Mouse (Mus musculus): ENCODE data around the gene Pygm. TPM values are rescaled to one million over a fixed set of nuclear protein-coding genes. Genes with fewer than 3 reads are reported as not detected.

Pygm gene
- polyA plus RNA-seq, 1 experiment from 2014 or later = 6.0 TPM

GRCm38 (mm10) chr19:6418233-6418879, 34.2 kb downstream of the Pygm start, which contains the start of gene Nrxn2:
Nrxn2 (plus strand) TSS chr19:6418731.
- ATAC-seq (ENCODE audit: insufficient number of reproducible peaks, insufficient read depth, low FRiP score, low TSS enrichment) = peak; percentile 83
- Histone ChIP-seq H3K4me3 (peak within 1 kb of the TSS; percentile 51), H3K9me3 (no peaks in the 10 kb centered on the region), H3K27ac (0 out of 2 replicates have a peak within 1 kb of the TSS, but pooled peaks have one; percentile 11), H3K4me1 (peaks cover 26% of the 10 kb centered on the region), H3K27me3 (peaks cover 62% of the 10 kb centered on the region), H3K36me3 (no peaks in the 10 kb centered on the region), H3K4me2 (replicated peaks) (peak within 1 kb of the TSS; percentile 92), H3K9ac (peak within 1 kb of the TSS; percentile 52)
- under 1% methylated on average over 46 of the region's 46 CpGs for WGBS

- WGBS = 8% methylated on average over 20 of the region's 23 CpGs
- Histone ChIP-seq H3K27me3 (peaks cover 62% of the 10 kb centered on the region), H3K9ac (peak overlapping the region; percentile 52), H3K9me3 (no peaks in the 10 kb centered on the region), H3K36me3 (no peaks in the 10 kb centered on the region), H3K4me1 (peaks cover 26% of the 10 kb centered on the region), H3K4me3 (peak overlapping the region; percentile 51), H3K4me2 (replicated peaks) (peak overlapping the region; percentile 92), H3K27ac (no peak overlapping the region)
- ATAC-seq (ENCODE audit: insufficient number of reproducible peaks, insufficient read depth, low FRiP score, low TSS enrichment) = no peak
Observed at GRCm38 (mm10) chr19:6418984-6419692, 34.9 kb downstream of the Pygm start.

GRCm38 (mm10) chr19:6419805-6420310, 35.7 kb downstream of the Pygm start:
- Histone ChIP-seq H3K27ac (no peak overlapping the region), H3K27me3 (peaks cover 67% of the 10 kb centered on the region), H3K4me3 (0 out of 2 replicates have a peak overlapping the region, but pooled peaks have one; percentile 51), H3K9ac (no peak overlapping the region), H3K4me2 (replicated peaks) (no peak overlapping the region; the same call in 1 of the 2 replicates), H3K4me1 (peaks cover 26% of the 10 kb centered on the region), H3K36me3 (no peaks in the 10 kb centered on the region), H3K9me3 (no peaks in the 10 kb centered on the region)
- 57% methylated on average over 9 of the region's 9 CpGs for WGBS
- ATAC-seq (ENCODE audit: insufficient number of reproducible peaks, insufficient read depth, low FRiP score, low TSS enrichment) = no peak

- Histone ChIP-seq H3K9me3 (no peaks in the 10 kb centered on the region), H3K4me3 (no peak overlapping the region), H3K4me1 (peaks cover 24% of the 10 kb centered on the region), H3K36me3 (no peaks in the 10 kb centered on the region), H3K27ac (no peak overlapping the region), H3K4me2 (replicated peaks) (no peak overlapping the region), H3K27me3 (peaks cover 75% of the 10 kb centered on the region), H3K9ac (no peak overlapping the region)
- ATAC-seq (ENCODE audit: insufficient number of reproducible peaks, insufficient read depth, low FRiP score, low TSS enrichment) = no peak
- WGBS = 54% methylated on average over 19 of the region's 19 CpGs
Observed at GRCm38 (mm10) chr19:6420481-6421210, 36.4 kb downstream of the Pygm start.

- H3K4me1 ChIP-seq = peaks cover 20% of the 10 kb centered on the region
- no peak overlapping the region for H3K9ac ChIP-seq
- H3K36me3 ChIP-seq = no peaks in the 10 kb centered on the region
- no peaks in the 10 kb centered on the region for H3K9me3 ChIP-seq
- peaks cover 80% of the 10 kb centered on the region for H3K27me3 ChIP-seq
- no peak overlapping the region for H3K4me3 ChIP-seq
- no peak for ATAC-seq (ENCODE audit: insufficient number of reproducible peaks, insufficient read depth, low FRiP score, low TSS enrichment)
- WGBS = 77% methylated on average over 9 of the region's 9 CpGs
- no peak overlapping the region for H3K27ac ChIP-seq
- no peak overlapping the region for H3K4me2 ChIP-seq (replicated peaks)
Observed at GRCm38 (mm10) chr19:6421211-6421590, 37.0 kb downstream of the Pygm start.

GRCm38 (mm10) chr19:6422014-6422413, 37.8 kb downstream of the Pygm start:
- H3K27me3 ChIP-seq = peaks cover 84% of the 10 kb centered on the region
- no peak overlapping the region for H3K27ac ChIP-seq
- no peaks in the 10 kb centered on the region for H3K9me3 ChIP-seq
- H3K9ac ChIP-seq = no peak overlapping the region
- ATAC-seq (ENCODE audit: insufficient number of reproducible peaks, insufficient read depth, low FRiP score, low TSS enrichment) = no peak
- peaks cover 12% of the 10 kb centered on the region for H3K4me1 ChIP-seq
- no peak overlapping the region for H3K4me3 ChIP-seq
- WGBS = 73% methylated on average over 7 of the region's 7 CpGs
- no peaks in the 10 kb centered on the region for H3K36me3 ChIP-seq
- H3K4me2 ChIP-seq (replicated peaks) = no peak overlapping the region

- no peak overlapping the region for H3K9ac ChIP-seq
- H3K9me3 ChIP-seq = no peaks in the 10 kb centered on the region
- 87% methylated on average over 16 of the region's 16 CpGs for WGBS
- H3K27me3 ChIP-seq = peaks cover 87% of the 10 kb centered on the region
- H3K4me1 ChIP-seq = peaks cover 11% of the 10 kb centered on the region
- H3K4me3 ChIP-seq = no peak overlapping the region
- no peak overlapping the region for H3K27ac ChIP-seq
- no peak overlapping the region for H3K4me2 ChIP-seq (replicated peaks)
- ATAC-seq (ENCODE audit: insufficient number of reproducible peaks, insufficient read depth, low FRiP score, low TSS enrichment) = no peak
- no peaks in the 10 kb centered on the region for H3K36me3 ChIP-seq
Observed at GRCm38 (mm10) chr19:6423241-6423640, 39.0 kb downstream of the Pygm start.

- no peak for ATAC-seq (ENCODE audit: insufficient number of reproducible peaks, insufficient read depth, low FRiP score, low TSS enrichment)
- H3K27me3 ChIP-seq = peaks cover 90% of the 10 kb centered on the region
- H3K4me1 ChIP-seq = peaks cover 16% of the 10 kb centered on the region
- H3K27ac ChIP-seq = no peak overlapping the region
- no peaks in the 10 kb centered on the region for H3K36me3 ChIP-seq
- H3K9ac ChIP-seq = no peak overlapping the region
- 57% methylated on average over 8 of the region's 8 CpGs for WGBS
- H3K4me3 ChIP-seq = no peak overlapping the region
- no peak overlapping the region for H3K4me2 ChIP-seq (replicated peaks)
- no peaks in the 10 kb centered on the region for H3K9me3 ChIP-seq
Observed at GRCm38 (mm10) chr19:6424137-6424881, 40.1 kb downstream of the Pygm start.

- no peaks in the 10 kb centered on the region for H3K9me3 ChIP-seq
- H3K4me2 ChIP-seq (replicated peaks) = no peak overlapping the region
- H3K4me1 ChIP-seq = peaks cover 16% of the 10 kb centered on the region
- H3K9ac ChIP-seq = no peak overlapping the region
- H3K4me3 ChIP-seq = no peak overlapping the region
- H3K27me3 ChIP-seq = peaks cover 90% of the 10 kb centered on the region
- no peaks in the 10 kb centered on the region for H3K36me3 ChIP-seq
- no peak for ATAC-seq (ENCODE audit: insufficient number of reproducible peaks, insufficient read depth, low FRiP score, low TSS enrichment)
- 52% methylated on average over 5 of the region's 5 CpGs for WGBS
- no peak overlapping the region for H3K27ac ChIP-seq
Observed at GRCm38 (mm10) chr19:6425595-6425994, 41.4 kb downstream of the Pygm start.

- Histone ChIP-seq H3K9me3 (no peaks in the 10 kb centered on the region), H3K4me2 (replicated peaks) (no peak overlapping the region), H3K27me3 (peaks cover 89% of the 10 kb centered on the region), H3K4me1 (peaks cover 16% of the 10 kb centered on the region), H3K9ac (no peak overlapping the region), H3K36me3 (no peaks in the 10 kb centered on the region), H3K27ac (no peak overlapping the region), H3K4me3 (no peak overlapping the region)
- 22% methylated on average over 13 of the region's 13 CpGs for WGBS
- ATAC-seq (ENCODE audit: insufficient number of reproducible peaks, insufficient read depth, low FRiP score, low TSS enrichment) = no peak
Observed at GRCm38 (mm10) chr19:6426703-6427500, 42.7 kb downstream of the Pygm start.
